ENCODE assay signal across 9 mouse cellular contexts in genomic region chr9:105520776-105521552, GRCm38 (mm10). TPM values are rescaled to one million over a fixed set of nuclear protein-coding genes. Genes with fewer than 3 reads are reported as not detected.
A peak's percentile ranks its signal among the peaks of the same experiment; 100 is the strongest.
DNase-seq lines count a peak whose midpoint lies in the region; ATAC-seq and TF ChIP-seq lines count a peak whose summit lies in the region.
"Had no signal": no experiment of that assay in that cellular context is flagged by ENCODE, and none has a peak within 500 bp of the region (broad histone marks: within the 10 kb centered on the region; RNA-seq: fewer than 3 reads in every experiment).

No protein-coding gene starts in this region.

- no peaks in the 10 kb centered on the region for H3K27me3 ChIP-seq in limb, embryonic 13.5 days
- H3K27me3 ChIP-seq in limb, embryonic 10.5 days (ENCODE audit: low read depth, poor library complexity, severe bottlenecking), result no peaks in the 10 kb centered on the region
- no peaks in the 10 kb centered on the region for H3K27me3 ChIP-seq in intestine, embryonic 15.5 days (replicated peaks)
- no peaks in the 10 kb centered on the region for H3K27me3 ChIP-seq in lung, postnatal 0 days (replicated peaks; ENCODE audit: insufficient read depth, low read length)
- H3K27me3 ChIP-seq: midbrain, embryonic 12.5 days had no signal

- TF ChIP-seq CTCF in lung, postnatal 0 days (IDR thresholded peaks at IDR 0.05), result no peak

- no peak overlapping the region for H3K4me3 ChIP-seq in limb, embryonic 13.5 days
- H3K4me3 ChIP-seq in limb, embryonic 10.5 days, result no peak overlapping the region
- peak overlapping the region; percentile 26 for H3K4me3 ChIP-seq in intestine, embryonic 15.5 days (replicated peaks)
- H3K4me3 ChIP-seq in lung, postnatal 0 days (ENCODE audit: low read depth, low read length), result peak overlapping the region; percentile 39
- H3K4me3 ChIP-seq: midbrain, embryonic 12.5 days had no signal

- H3K36me3 ChIP-seq in limb, embryonic 13.5 days, result no peaks in the 10 kb centered on the region
- no peaks in the 10 kb centered on the region for H3K36me3 ChIP-seq in limb, embryonic 10.5 days
- H3K36me3 ChIP-seq in intestine, embryonic 15.5 days, result no peaks in the 10 kb centered on the region
- no peaks in the 10 kb centered on the region for H3K36me3 ChIP-seq in lung, postnatal 0 days (ENCODE audit: insufficient read depth, low read length)
- H3K36me3 ChIP-seq: midbrain, embryonic 12.5 days had no signal

- H3K4me2 ChIP-seq in limb, embryonic 13.5 days (replicated peaks), result peak overlapping the region; percentile 27; the same call in 1 of the 2 replicates
- peak overlapping the region; percentile 58 for H3K4me2 ChIP-seq in intestine, embryonic 15.5 days (replicated peaks)
- peak overlapping the region; percentile 66 for H3K4me2 ChIP-seq in lung, postnatal 0 days (replicated peaks; ENCODE audit: low read depth, low read length)
- H3K4me2 ChIP-seq: midbrain, embryonic 12.5 days had no signal

- peaks cover 29% of the 10 kb centered on the region for H3K4me1 ChIP-seq in limb, embryonic 13.5 days
- H3K4me1 ChIP-seq in limb, embryonic 10.5 days, result peaks cover 19% of the 10 kb centered on the region
- peaks cover 11% of the 10 kb centered on the region for H3K4me1 ChIP-seq in intestine, embryonic 15.5 days (replicated peaks)
- peaks cover 6% of the 10 kb centered on the region; the same call in 1 of the 2 replicates for H3K4me1 ChIP-seq in lung, postnatal 0 days (ENCODE audit: insufficient read depth, low read depth, low read length)

- peak; percentile 30; the same call in 1 of the 2 replicates for ATAC-seq in limb, embryonic 13.5 days (ENCODE audit: low FRiP score, low read depth)
- peak; percentile 63 for ATAC-seq in erythroblast, adult 5-6 weeks (replicated peaks; ENCODE audit: low FRiP score, poor library complexity, severe bottlenecking)
- peak; percentile 67 for ATAC-seq in intestine, embryonic 15.5 days
- peak; percentile 82 for ATAC-seq in lung, postnatal 0 days
- ATAC-seq in inflammation-experienced regulatory T-cells, adult 6 months, result no peak

- TF ChIP-seq EP300 in lung, postnatal 0 days (IDR thresholded peaks at IDR 0.05), result no peak

- 37% methylated on average over 24 of the region's 24 CpGs for WGBS in limb, embryonic 13.5 days
- WGBS in limb, embryonic 10.5 days, result 42% methylated on average over 24 of the region's 24 CpGs
- WGBS in intestine, embryonic 15.5 days, result 19% methylated on average over 24 of the region's 24 CpGs
- WGBS in lung, postnatal 0 days, result 11% methylated on average over 24 of the region's 24 CpGs

- H3K9ac ChIP-seq in limb, embryonic 13.5 days, result no peak overlapping the region
- H3K9ac ChIP-seq in intestine, embryonic 15.5 days, result peak overlapping the region; percentile 23; the same call in 1 of the 2 replicates
- H3K9ac ChIP-seq in lung, postnatal 0 days (replicated peaks; ENCODE audit: low read depth), result no peak overlapping the region
- H3K9ac ChIP-seq: midbrain, embryonic 12.5 days had no signal

- DNase-seq in limb, embryonic 10.5 days (ENCODE audit: low spot score), result no peak
- DNase-seq in lung, postnatal 0 days (ENCODE audit: low spot score), result peak; percentile 79
- no peak for DNase-seq in cerebellum, postnatal 14 days
- no peak for DNase-seq in layer of hippocampus, postnatal 25 days (ENCODE audit: extremely low spot score in 1 of 2, low spot score in 1 of 2)

- no peak overlapping the region for H3K27ac ChIP-seq in limb, embryonic 13.5 days
- no peak overlapping the region for H3K27ac ChIP-seq in limb, embryonic 10.5 days
- no peak overlapping the region for H3K27ac ChIP-seq in intestine, embryonic 15.5 days
- H3K27ac ChIP-seq in lung, postnatal 0 days (ENCODE audit: low read length), result no peak overlapping the region

- no peaks in the 10 kb centered on the region for H3K9me3 ChIP-seq in limb, embryonic 13.5 days
- no peaks in the 10 kb centered on the region for H3K9me3 ChIP-seq in limb, embryonic 10.5 days (replicated peaks)
- no peaks in the 10 kb centered on the region for H3K9me3 ChIP-seq in intestine, embryonic 15.5 days
- H3K9me3 ChIP-seq in lung, postnatal 0 days (ENCODE audit: low read length), result no peaks in the 10 kb centered on the region
- H3K9me3 ChIP-seq: midbrain, embryonic 12.5 days had no signal

RNA-seq across cellular contexts. Expression of gene Atp2c1, which starts 6.2 kb away (rescaled TPM):
- polyA plus RNA-seq in limb, embryonic 13.5 days (2015; fragmentation: Nextera tagmentation; extraction: Ambion mirVana), result 49.7 and 57.3 TPM in 2 replicates
- 48.8 and 53.6 TPM in 2 replicates for polyA plus RNA-seq in limb, embryonic 10.5 days (2016; fragmentation: Nextera tagmentation; extraction: Ambion mirVana)
- total RNA-seq in erythroblast, adult 5-6 weeks (2015; ENCODE audit: low replicate concordance), result 11.5 and 15.4 TPM in 2 replicates
- total RNA-seq in erythroblast, adult 5-6 weeks (2017; ENCODE audit: low replicate concordance), result 29.7 and 33.7 TPM in 2 replicates
- 47.0 and 57.0 TPM in 2 replicates for polyA plus RNA-seq in intestine, embryonic 15.5 days (2015; fragmentation: Nextera tagmentation; extraction: Ambion mirVana)
- polyA plus RNA-seq in lung, postnatal 0 days (2015; fragmentation: Nextera tagmentation; extraction: Ambion mirVana), result 47.8 and 52.6 TPM in 2 replicates
- 100 to 1,000 TPM; 244 to 253 TPM for total RNA-seq in layer of hippocampus, postnatal 25 days (2021)
- 10 to 100 TPM; 13.2 to 22.7 (median 18.4) TPM for polyA plus RNA-seq in inflammation-experienced regulatory T-cells, adult 6 months (2017; shearing (Covaris generic))

Comparison
In these comparisons a context has a peak if more than half of its experiments do, and no peak if none do; other contexts are left out.
1. H3K4me3 ChIP-seq: peak in intestine, embryonic 15.5 days (single experiment) and lung, postnatal 0 days (single experiment); none in limb, embryonic 13.5 days (single experiment) and limb, embryonic 10.5 days (single experiment).
2. Peak in every context shown above with its lines, with median percentiles within 50 percentile points of each other: H3K4me2 ChIP-seq.